Mouse (Mus musculus) cerebellum, adult 2 months (tissue): ENCODE measurements around the gene Nuak1. TPM values are rescaled to one million over a fixed set of nuclear protein-coding genes. Genes with fewer than 3 reads are reported as not detected.

ENCODE experiments used
- DNase-seq, 2 experiments: peaks; one replicate each; pipeline ENCODE4 v3.0.0; 2021
- H3K27ac ChIP-seq: fragments of 200-500 bp; 2 replicates; pipeline ENCODE4 v1.5.1; 2012; ENCODE audit warnings: low read length, control low read depth, inconsistent platforms; ENCODE audit not compliant: insufficient read depth
- H3K27me3 ChIP-seq: fragments of 200-500 bp; 2 replicates; pipeline ENCODE4 v1.6.1; 2012; ENCODE audit warnings: inconsistent platforms, mild to moderate bottlenecking, low read length, moderate library complexity; ENCODE audit not compliant: control insufficient read depth, insufficient read depth
- H3K4me1 ChIP-seq: fragments of 200-500 bp; 2 replicates; pipeline ENCODE4 v1.6.1; 2011; ENCODE audit warnings: low read length; ENCODE audit not compliant: control insufficient read depth, insufficient read depth
- H3K4me3 ChIP-seq: fragments of 200-500 bp; replicated peaks from 2 replicates; pipeline ENCODE3; 2011; ENCODE audit warnings: mild to moderate bottlenecking, low read depth, low read length, control low read depth; ENCODE audit not compliant: insufficient read depth
- CTCF ChIP-seq: fragments of 200-500 bp; IDR thresholded peaks from 2 replicates; pipeline ENCODE4 v1.5.1; 2011; ENCODE audit warnings: low read depth, mild to moderate bottlenecking, control low read depth, low read length, moderate library complexity, borderline replicate concordance; ENCODE audit not compliant: insufficient read depth
- POLR2A ChIP-seq: fragments of 200-500 bp; IDR thresholded peaks from 2 replicates; pipeline ENCODE4 v1.6.1; 2011; ENCODE audit warnings: low read length, control low read depth, borderline replicate concordance; ENCODE audit not compliant: insufficient read depth
- WGBS: fragments of 180-500 bp; shearing (Covaris S2); methylation state at CpG from one replicate; pipeline ENCODE4 v1.1.7; 2018; 5-methylcytosine and 5-hydroxymethylcytosine counted together
- polyA plus RNA-seq: library from polyadenylated mRNA; depleted of rRNA; stranded (reverse); fragments of >200 nt; gene quantifications from 2 replicates; pipeline ENCODE4 v1.2.3, GENCODE M21; 2012

Gene Nuak1
- polyA plus RNA-seq, 1 experiment: 39.8 TPM

DNA sequence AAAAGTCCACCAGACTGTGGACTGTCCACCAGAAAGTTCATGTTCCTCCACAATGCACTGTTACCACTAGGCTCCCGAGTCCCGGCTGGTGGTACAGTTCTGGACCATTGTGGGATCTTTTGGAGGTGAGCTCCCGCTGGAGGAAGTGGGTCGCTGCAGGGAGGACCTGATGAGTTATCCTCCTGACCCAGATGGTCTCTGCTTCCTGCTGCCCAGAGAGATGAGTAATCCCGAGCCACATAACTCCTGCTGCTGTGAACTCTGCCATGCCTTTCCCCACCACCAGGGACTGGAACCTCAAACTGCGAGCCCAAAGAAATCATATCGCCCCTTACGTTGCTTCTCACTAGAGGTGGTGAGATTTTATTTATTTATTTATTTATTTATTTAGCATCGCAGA, 4.0 kb upstream of the Nuak1 start:
- no peak overlapping the region for H3K27ac ChIP-seq
- peak in 1 of 2 experiments; percentile 55 for DNase-seq
- no peaks in the 10 kb centered on the region for H3K27me3 ChIP-seq
- TF ChIP-seq CTCF (peak; percentile 30; the same call in 1 of the 2 replicates), POLR2A (no peak)
- WGBS: 37% methylated on average over 9 of the region's 9 CpGs
- H3K4me1 ChIP-seq: peaks cover 9% of the 10 kb centered on the region
- no peak overlapping the region for H3K4me3 ChIP-seq

DNA sequence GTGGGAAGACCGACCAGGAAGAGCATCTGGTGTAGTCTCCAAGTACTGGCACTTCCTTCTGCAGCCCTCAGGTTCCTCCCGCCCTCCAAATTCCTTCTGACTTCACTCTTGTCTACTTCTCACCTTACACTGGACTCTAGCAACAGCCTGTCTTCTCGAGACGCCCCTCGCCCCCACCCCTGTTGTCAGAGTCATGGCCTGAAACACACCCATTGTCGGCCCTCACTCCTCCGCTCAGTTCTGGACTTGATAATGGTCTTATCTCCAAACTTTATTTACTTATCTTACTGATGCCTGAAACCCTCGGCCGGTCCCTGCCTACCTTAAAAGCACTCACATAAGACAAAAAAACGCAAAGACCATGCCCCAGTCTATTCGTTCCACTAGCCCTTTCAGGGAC, 1.4 kb upstream of the Nuak1 start:
- Histone ChIP-seq H3K27ac (peak overlapping the region; percentile 85), H3K27me3 (no peaks in the 10 kb centered on the region), H3K4me1 (peaks cover 15% of the 10 kb centered on the region), H3K4me3 (peak overlapping the region; percentile 58)
- 35% methylated on average over 11 of the region's 11 CpGs for WGBS
- no peak for TF ChIP-seq CTCF
- no peak for TF ChIP-seq POLR2A
- no peak for DNase-seq

DNA sequence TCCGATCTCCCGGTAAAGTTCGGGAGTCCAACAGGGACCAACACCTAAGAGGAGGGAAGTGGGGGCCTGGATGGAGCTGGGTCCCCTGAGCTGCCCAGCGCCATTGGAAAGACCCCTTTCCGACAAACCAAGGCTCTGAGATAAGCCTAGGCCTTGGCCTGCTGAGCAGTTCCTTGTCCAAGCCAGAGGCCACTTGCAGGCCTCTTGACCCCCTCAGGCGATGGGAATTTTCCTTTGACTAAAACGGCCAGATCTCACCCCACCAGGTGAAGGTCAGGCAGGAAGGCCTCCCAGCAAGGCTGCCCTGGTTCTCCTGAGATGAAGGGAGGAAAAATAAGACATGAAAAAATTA, 1.0 kb upstream of the Nuak1 start:
- peak in 1 of 2 experiments; percentile 57 for DNase-seq
- no peaks in the 10 kb centered on the region for H3K27me3 ChIP-seq
- 2% methylated on average over 7 of the region's 7 CpGs for WGBS
- no peak for TF ChIP-seq POLR2A
- TF ChIP-seq CTCF: no peak
- peak overlapping the region; percentile 85 for H3K27ac ChIP-seq
- peak overlapping the region; percentile 58 for H3K4me3 ChIP-seq
- peaks cover 15% of the 10 kb centered on the region for H3K4me1 ChIP-seq

DNA sequence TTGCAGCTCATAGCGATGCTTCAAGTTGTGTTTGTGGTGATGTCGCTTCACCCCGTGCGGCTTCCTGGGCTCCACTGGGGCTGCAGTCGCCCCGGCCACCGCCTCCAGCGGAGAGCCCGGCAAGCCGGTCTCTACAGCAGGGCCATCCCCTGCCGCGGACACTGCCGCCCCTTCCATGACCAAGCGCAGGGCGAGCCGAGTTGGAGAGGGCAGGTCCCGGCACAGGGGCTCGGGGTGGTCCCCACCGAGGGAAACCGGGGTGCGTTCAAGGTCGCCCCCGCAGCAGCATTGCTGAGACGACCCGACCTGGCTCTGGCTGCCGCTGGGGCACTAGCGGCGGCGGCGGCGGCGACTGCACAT, 236 bp downstream of the Nuak1 start:
- Histone ChIP-seq H3K27ac (peak overlapping the region; percentile 52), H3K4me1 (peaks cover 24% of the 10 kb centered on the region), H3K27me3 (no peaks in the 10 kb centered on the region), H3K4me3 (peak overlapping the region; percentile 58)
- DNase-seq: no peak
- no peak for TF ChIP-seq POLR2A
- no peak for TF ChIP-seq CTCF
- under 1% methylated on average over 31 of the region's 32 CpGs for WGBS

DNA sequence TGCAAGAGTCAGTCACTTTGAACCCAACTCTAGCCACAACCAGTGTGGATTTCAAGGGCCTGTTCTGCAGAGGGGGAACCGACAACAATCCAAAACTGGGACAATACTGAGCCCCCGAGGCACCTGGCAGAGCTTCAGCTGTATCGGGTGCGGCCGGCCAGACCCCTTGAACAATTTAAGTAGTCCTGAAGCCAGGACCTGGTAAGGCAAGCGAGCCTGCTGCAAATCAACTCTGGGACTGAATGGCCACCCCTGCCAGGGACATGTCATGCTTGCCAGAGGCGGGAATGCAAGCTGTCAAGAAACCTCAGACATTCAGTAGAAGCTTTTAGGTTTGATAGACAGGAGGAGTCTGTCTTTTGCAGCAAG, 1.2 kb downstream of the Nuak1 start:
- H3K4me3 ChIP-seq: peak overlapping the region; percentile 58
- TF ChIP-seq CTCF (no peak), POLR2A (no peak)
- H3K4me1 ChIP-seq: peaks cover 32% of the 10 kb centered on the region
- H3K27ac ChIP-seq: peak overlapping the region; percentile 52
- DNase-seq: peak; percentile 59 to 70
- under 1% methylated on average over 7 of the region's 7 CpGs for WGBS
- H3K27me3 ChIP-seq: no peaks in the 10 kb centered on the region

DNA sequence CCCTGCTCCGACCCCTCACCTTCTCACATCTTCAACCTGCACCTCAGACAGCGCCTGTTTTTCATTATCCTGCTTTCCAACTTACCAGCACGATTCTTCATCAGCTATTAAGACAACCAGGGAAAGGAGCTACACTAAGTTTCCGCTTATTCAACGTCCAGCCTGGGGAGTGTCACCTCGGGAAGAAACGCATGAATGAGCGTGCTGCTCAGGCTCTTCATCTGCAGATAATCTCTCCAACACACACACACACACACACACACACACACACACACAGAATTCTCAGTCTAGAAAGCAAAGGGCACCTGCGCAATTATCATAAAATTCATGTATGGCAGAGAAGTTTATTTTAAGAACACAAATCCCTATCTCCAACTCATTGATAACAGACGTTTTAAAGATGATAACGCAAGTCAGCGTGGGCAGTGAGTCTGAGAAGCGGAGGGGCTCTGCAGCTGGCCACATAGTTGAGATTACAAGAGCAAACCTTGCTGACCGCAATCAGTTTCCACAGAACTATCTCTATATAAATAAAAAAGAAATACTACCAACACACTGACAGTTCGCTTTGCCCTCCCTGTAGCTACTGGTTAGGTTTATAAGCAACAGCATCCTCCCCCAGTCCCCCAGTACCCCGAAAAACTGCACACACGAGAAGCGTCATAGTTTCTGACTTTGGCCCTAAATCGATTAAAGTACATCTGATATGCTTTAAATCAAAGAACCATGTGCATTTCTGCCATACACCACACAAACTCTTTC, 1.8 kb downstream of the Nuak1 start:
- no peaks in the 10 kb centered on the region for H3K27me3 ChIP-seq
- WGBS: 11% methylated on average over 19 of the region's 19 CpGs
- peak overlapping the region; percentile 52 for H3K27ac ChIP-seq
- peak overlapping the region; percentile 58 for H3K4me3 ChIP-seq
- TF ChIP-seq CTCF (no peak), POLR2A (no peak)
- DNase-seq: no peak
- H3K4me1 ChIP-seq: peaks cover 37% of the 10 kb centered on the region

DNA sequence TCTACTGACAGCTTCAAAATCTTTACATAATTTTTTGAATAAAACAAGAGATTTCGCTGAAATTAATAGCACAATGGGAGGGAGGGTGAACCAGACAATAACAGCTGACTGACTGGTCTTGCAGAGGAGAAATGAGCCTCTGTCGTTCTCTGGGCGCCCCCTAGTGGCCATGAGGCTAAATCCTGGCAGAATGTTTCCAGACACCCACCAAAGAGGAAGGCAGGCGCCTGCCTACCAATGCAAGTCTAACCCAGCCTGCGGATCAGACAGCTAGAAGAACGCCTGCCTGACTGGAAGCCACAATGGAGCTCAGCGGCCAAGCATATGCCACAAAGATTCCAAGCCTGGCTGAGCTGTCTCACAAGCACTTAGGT, 2.4 kb downstream of the Nuak1 start:
- DNase-seq: peak; percentile 99
- TF ChIP-seq POLR2A (peak; percentile 67; the same call in 1 of the 2 replicates), CTCF (peak; percentile 88)
- Histone ChIP-seq H3K27ac (peak overlapping the region; percentile 87), H3K4me3 (peak overlapping the region; percentile 75), H3K4me1 (peaks cover 43% of the 10 kb centered on the region), H3K27me3 (no peaks in the 10 kb centered on the region)
- under 1% methylated on average over 7 of the region's 7 CpGs for WGBS

DNA sequence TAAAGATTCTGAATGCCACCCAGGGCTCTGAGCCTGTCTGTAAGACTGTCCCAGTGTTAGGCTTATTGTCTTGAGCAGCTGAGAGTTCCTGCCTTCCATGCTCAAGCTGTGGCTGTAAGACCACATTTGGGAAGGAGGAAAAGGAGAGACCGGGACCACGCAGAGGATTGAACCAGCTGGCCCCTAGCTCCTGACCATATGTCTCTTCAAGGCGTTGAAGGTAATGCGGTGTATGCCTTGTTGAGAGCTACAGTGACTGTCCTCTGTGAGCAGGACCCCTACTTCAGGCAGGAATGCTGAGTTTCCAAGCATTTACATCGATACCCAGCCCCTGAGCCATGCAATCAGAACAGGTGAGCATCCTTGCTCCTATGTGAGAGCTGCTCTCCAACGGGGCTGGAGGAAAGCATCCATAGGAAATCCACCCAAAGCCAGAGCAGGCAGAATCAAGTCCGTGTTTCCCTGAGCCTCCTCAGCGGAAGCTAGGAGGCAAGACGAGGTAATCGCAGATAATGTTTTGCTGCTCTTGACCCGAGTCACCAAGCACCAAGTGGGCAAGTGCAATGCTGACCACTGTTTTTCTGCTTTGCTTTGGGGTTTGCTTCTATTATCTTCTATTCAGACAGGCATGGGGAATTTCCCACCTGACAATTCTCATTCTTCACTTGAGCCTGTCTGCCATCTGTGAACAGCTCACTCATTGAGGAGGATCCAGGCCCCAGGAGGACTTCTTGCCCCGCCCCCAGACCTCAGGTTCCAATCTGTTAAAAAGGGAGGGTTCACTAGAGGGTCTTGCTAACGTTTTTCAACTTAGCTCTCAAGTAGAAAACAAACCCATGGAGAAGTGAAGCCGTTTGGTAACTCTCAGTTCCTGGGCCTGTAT, 3.0 kb downstream of the Nuak1 start:
- peak; percentile 77 to 83 for DNase-seq
- peak overlapping the region; percentile 87 for H3K27ac ChIP-seq
- TF ChIP-seq POLR2A: no peak
- no peak for TF ChIP-seq CTCF
- WGBS: 8% methylated on average over 14 of the region's 14 CpGs
- no peaks in the 10 kb centered on the region for H3K27me3 ChIP-seq
- H3K4me1 ChIP-seq: peaks cover 39% of the 10 kb centered on the region
- peak overlapping the region; percentile 75 for H3K4me3 ChIP-seq
